Mouse (Mus musculus) gastrocnemius, adult 2 months (tissue): ENCODE measurements around the gene Chd1. TPM values are rescaled to one million over a fixed set of nuclear protein-coding genes. Genes with fewer than 3 reads are reported as not detected.

Source experiments
- DNase-seq: peaks from one replicate; pipeline ENCODE4 v3.0.0; 2022
- H3K27ac ChIP-seq: fragments of 200-600 bp; 2 replicates; pipeline ENCODE4 v1.8.1; 2022; ENCODE audit warnings: mild to moderate bottlenecking
- H3K4me3 ChIP-seq: fragments of 200-600 bp; 2 replicates; pipeline ENCODE4 v1.8.1; 2022; ENCODE audit warnings: mild to moderate bottlenecking, moderate library complexity
- CTCF ChIP-seq: fragments of 200-600 bp; IDR thresholded peaks from 2 replicates; pipeline ENCODE4 v1.8.1; 2022; ENCODE audit warnings: antibody characterized with exemption, mild to moderate bottlenecking, moderate library complexity
- intact Hi-C: fragments of 180-260 bp; cut with DNase I; formaldehyde crosslinking; loops from one replicate; pipeline ENCODE4 v1.15.1; 2025
- total RNA-seq, 2 experiments: library from RNA; stranded (reverse); gene quantifications; 2 replicates each; pipeline ENCODE4 v1.2.3; 2021

Gene Chd1
- total RNA-seq, 2 experiments from 2014 or later, result 13.6 to 16.4 TPM

- TF ChIP-seq CTCF, result no peak
- intact Hi-C loops, result loop anchor here (2.0 kb wide), 1 partner anchor 19 kb away; no protein-coding TSS in a partner anchor
- DNase-seq, result peak; percentile 87
- Histone ChIP-seq H3K4me3 (peak overlapping the region; percentile 57), H3K27ac (peak overlapping the region; percentile 84)
These were observed 102.7 kb downstream of the Chd1 start for GRCm38 (mm10) chr17:15807295-15807984.

- intact Hi-C loops, result no loop called here
- Histone ChIP-seq H3K27ac (peak overlapping the region; percentile 84), H3K4me3 (peak overlapping the region; percentile 57)
- DNase-seq, result no peak
- no peak for TF ChIP-seq CTCF
These were observed 103.2 kb downstream of the Chd1 start for GRCm38 (mm10) chr17:15808015-15808414.

- no peak for DNase-seq
- intact Hi-C loops, result no loop called here
- peak overlapping the region; percentile 84 for H3K27ac ChIP-seq
- no peak for TF ChIP-seq CTCF
- peak overlapping the region; percentile 33 for H3K4me3 ChIP-seq
These were observed 104.0 kb downstream of the Chd1 start for GRCm38 (mm10) chr17:15808468-15809374.

DNA sequence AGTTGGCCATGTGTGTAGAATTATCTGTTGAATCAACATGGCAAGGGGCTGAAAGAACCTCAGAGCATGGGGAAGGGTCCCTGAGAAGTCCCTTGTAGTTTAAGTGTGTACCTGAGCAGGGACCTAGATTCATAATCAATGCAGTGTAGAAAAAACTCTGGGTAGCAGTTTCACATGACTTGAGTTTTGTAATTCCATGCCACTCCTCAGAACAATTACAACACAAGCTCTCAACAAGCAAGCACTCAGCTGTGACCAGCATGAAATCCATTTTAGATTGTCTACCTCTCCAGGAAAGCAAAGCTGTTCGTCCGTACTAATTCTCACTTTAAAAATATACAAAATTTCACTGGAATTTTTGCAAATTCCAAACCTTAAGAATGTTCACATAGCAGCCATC is 105.2 kb downstream of the Chd1 start:
- intact Hi-C loops, result loop anchor here (10.0 kb wide), 1 partner anchor 1565 kb away; the partner anchor contains the start of gene Riok2
- H3K27ac ChIP-seq, result peak overlapping the region; percentile 84
- TF ChIP-seq CTCF, result no peak
- peak overlapping the region; percentile 1; the same call in 1 of the 2 replicates for H3K4me3 ChIP-seq
- DNase-seq, result no peak

DNA sequence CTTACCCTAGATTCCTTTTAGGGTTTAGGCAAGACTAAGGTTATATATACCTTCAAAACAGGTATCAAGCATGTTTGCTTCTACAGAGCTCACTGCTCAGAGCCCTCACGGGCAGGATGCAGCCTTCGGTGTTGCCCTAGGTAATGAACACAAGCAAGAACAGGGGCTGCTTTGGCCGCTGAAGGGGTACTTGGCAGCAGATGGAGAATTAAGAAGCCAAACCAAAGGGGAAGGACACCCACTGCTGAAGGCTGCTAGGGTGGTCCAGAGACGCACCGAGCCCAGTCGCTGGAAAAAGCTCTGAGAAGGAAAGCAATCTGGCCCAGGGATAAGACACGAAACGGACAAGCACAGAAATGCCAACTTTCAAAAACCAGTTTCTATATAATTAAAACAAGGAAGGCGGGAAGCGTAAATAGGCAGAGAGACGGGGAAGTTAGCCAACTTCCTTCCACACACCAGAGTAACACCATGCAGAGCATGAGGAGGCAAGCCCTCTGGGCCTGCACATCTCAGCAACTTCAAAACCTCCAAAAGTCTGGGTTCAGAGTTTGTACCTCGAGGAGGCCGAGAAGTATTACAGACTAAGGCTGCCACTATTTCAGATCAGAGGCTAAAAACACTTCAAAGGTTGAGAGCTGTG is 107.5 kb downstream of the Chd1 start:
- intact Hi-C loops, result loop anchor here (10.0 kb wide), 1 partner anchor 1563 kb away; the partner anchor contains the start of gene Riok2
- DNase-seq, result no peak
- Histone ChIP-seq H3K4me3 (peak overlapping the region; percentile 35), H3K27ac (peak overlapping the region; percentile 52)
- TF ChIP-seq CTCF, result no peak

GRCm38 (mm10) chr17:15813658-15814212 is 109.0 kb downstream of the Chd1 start:
- H3K27ac ChIP-seq, result peak overlapping the region; percentile 61
- DNase-seq, result no peak
- intact Hi-C loops, result loop anchor here (10.0 kb wide), 1 partner anchor 1561 kb away; the partner anchor contains the start of gene Riok2
- TF ChIP-seq CTCF, result no peak
- peak overlapping the region; percentile 19; the same call in 1 of the 2 replicates for H3K4me3 ChIP-seq

- intact Hi-C loops, result loop anchor here (10.0 kb wide), 1 partner anchor 1559 kb away; the partner anchor contains the start of gene Riok2
- Histone ChIP-seq H3K4me3 (0 out of 2 replicates have a peak overlapping the region, but pooled peaks have one; percentile 27), H3K27ac (peak overlapping the region; percentile 21; the same call in 1 of the 2 replicates)
- DNase-seq, result no peak
- no peak for TF ChIP-seq CTCF
These were observed 110.7 kb downstream of the Chd1 start for GRCm38 (mm10) chr17:15815312-15816018.

DNA sequence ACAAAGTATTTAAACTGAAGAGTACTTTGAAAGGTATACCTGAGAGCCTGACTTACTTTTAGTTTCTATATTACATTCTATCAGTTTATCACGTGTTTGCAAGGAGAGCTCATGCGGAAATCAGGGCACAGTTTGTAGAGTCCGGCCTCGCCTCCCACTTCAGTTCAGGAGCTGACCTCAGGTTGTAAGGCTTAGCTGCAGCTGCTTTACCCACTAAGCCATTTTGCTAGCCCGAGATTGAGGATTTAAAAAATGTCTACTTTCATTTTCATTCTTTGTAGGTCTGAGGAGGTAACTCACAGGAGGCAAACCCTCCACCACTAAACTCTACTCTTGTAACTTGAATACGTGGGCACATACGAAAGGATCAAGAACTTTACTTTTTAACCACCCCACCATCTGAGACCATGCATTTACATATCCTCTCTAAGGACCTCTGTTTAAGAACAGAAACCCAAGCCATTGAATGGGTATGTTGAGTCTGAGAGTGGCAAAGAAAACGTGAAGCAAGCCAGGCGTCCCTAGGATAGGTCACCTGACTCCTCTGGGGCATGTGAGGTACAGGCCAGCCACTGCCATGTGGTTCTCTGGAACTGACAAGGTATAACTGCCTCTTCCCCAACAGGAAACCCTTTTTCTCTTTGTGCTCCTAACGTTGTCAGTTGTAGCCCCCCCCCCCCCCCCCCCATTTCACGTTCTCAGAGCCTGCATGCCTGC is 111.8 kb downstream of the Chd1 start:
- no peak for DNase-seq
- no peak for TF ChIP-seq CTCF
- intact Hi-C loops, result loop anchor here (10.0 kb wide), 1 partner anchor 1558 kb away; the partner anchor contains the start of gene Riok2
- H3K27ac ChIP-seq, result peak overlapping the region; percentile 80
- peak overlapping the region; percentile 35; the same call in 1 of the 2 replicates for H3K4me3 ChIP-seq

- DNase-seq, result no peak
- no peak for TF ChIP-seq CTCF
- H3K4me3 ChIP-seq, result peak overlapping the region; percentile 35
- intact Hi-C loops, result loop anchor here (10.0 kb wide), 1 partner anchor 1558 kb away; the partner anchor contains the start of gene Riok2
- H3K27ac ChIP-seq, result peak overlapping the region; percentile 80
These were observed 112.3 kb downstream of the Chd1 start for GRCm38 (mm10) chr17:15817096-15817450.

GRCm38 (mm10) chr17:15817634-15818033 is 112.9 kb downstream of the Chd1 start:
- Histone ChIP-seq H3K4me3 (peak overlapping the region; percentile 35), H3K27ac (peak overlapping the region; percentile 80)
- TF ChIP-seq CTCF, result no peak
- DNase-seq, result no peak
- intact Hi-C loops, result loop anchor here (10.0 kb wide), 1 partner anchor 1557 kb away; the partner anchor contains the start of gene Riok2
